Mouse (Mus musculus) CH12.LX (cell line): ENCODE results near the gene Idh1. TPM values are rescaled to one million over a fixed set of nuclear protein-coding genes. Genes with fewer than 3 reads are reported as not detected.

ENCODE experiments used
- DNase-seq: peaks from one replicate; pipeline ENCODE4 v3.0.0-alpha.2; 2013; ENCODE audit errors: extremely low read depth
- H3K27ac ChIP-seq: 2 replicates; pipeline ENCODE4 v1.5.1; 2012; ENCODE audit warnings: low read depth, mild to moderate bottlenecking, control low read depth, moderate library complexity; ENCODE audit not compliant: insufficient read depth
- H3K27me3 ChIP-seq: replicated peaks from 2 replicates; pipeline ENCODE3; 2012; ENCODE audit warnings: inconsistent platforms
- H3K36me3 ChIP-seq, 2 experiments: replicated peaks in 1 of 2; 2 replicates each; pipeline versions ENCODE3 to v1.6.1; 2012; ENCODE audit warnings: inconsistent platforms in 1 of 2, low read length in 1 of 2, mild to moderate bottlenecking in 1 of 2, mixed read lengths in 1 of 2, moderate library complexity in 1 of 2; ENCODE audit not compliant: control insufficient read depth in 1 of 2, insufficient read depth in 1 of 2
- H3K4me1 ChIP-seq, 2 experiments: 2 replicates each; pipeline ENCODE4 v1.6.1; 2012; ENCODE audit warnings: inconsistent platforms in 1 of 2, moderate library complexity in 1 of 2; ENCODE audit not compliant: insufficient read depth in 2 of 2, control insufficient read depth in 1 of 2
- H3K4me2 ChIP-seq: 2 replicates; pipeline ENCODE4 v1.6.1; 2012; ENCODE audit warnings: low read depth, mild to moderate bottlenecking, control low read depth; ENCODE audit not compliant: poor library complexity, insufficient read depth, severe bottlenecking
- H3K4me3 ChIP-seq, 3 experiments: fragments of 150-350 bp in 1 of 3; sonication (generic) in 1 of 3; replicated peaks in 1 of 3; 2 replicates each; pipeline versions ENCODE3 to v1.5.1; 2011 to 2012; ENCODE audit warnings: low read depth in 2 of 3, low read length in 2 of 3, mild to moderate bottlenecking in 2 of 3, moderate library complexity in 2 of 3, control low read depth in 1 of 3, improper control_type of control experiment in 1 of 3, inconsistent platforms in 1 of 3, mixed read lengths in 1 of 3; ENCODE audit not compliant: poor library complexity in 1 of 3
- H3K79me2 ChIP-seq: replicated peaks from 2 replicates; pipeline ENCODE4 v1.6.1; 2012; ENCODE audit warnings: mild to moderate bottlenecking, moderate library complexity; ENCODE audit not compliant: control insufficient read depth, poor library complexity, insufficient read depth, severe bottlenecking; ENCODE audit errors: extremely low read depth
- H3K9ac ChIP-seq: 2 replicates; pipeline ENCODE4 v1.6.1; 2012; ENCODE audit warnings: low read depth, mild to moderate bottlenecking, control low read depth, moderate library complexity; ENCODE audit not compliant: insufficient read depth
- H3K9me3 ChIP-seq: replicated peaks from 2 replicates; pipeline ENCODE3; 2012; ENCODE audit warnings: low read length, inconsistent platforms, mixed read lengths
- BHLHE40 ChIP-seq: IDR thresholded peaks from 2 replicates; pipeline ENCODE4 v1.6.1; 2011; ENCODE audit warnings: mild to moderate bottlenecking, low read depth, low read length, improper control_type of control experiment
- CHD1 ChIP-seq: IDR thresholded peaks from 2 replicates; pipeline ENCODE4 v1.6.1; 2012; ENCODE audit warnings: low read depth, low read length, improper control_type of control experiment, inconsistent platforms
- CHD2 ChIP-seq: IDR thresholded peaks from 2 replicates; pipeline ENCODE4 v1.6.1; 2011; ENCODE audit warnings: low read length, improper control_type of control experiment
- CTCF ChIP-seq, 2 experiments: IDR thresholded peaks in 1 of 2; conservative IDR thresholded peaks in 1 of 2; 2 replicates each; pipeline ENCODE4 v1.5.1; 2011 to 2012; ENCODE audit warnings: low read depth in 2 of 2, low read length in 2 of 2, improper control_type of control experiment in 1 of 2, inconsistent platforms in 1 of 2, mild to moderate bottlenecking in 1 of 2, moderate library complexity in 1 of 2
- E2F4 ChIP-seq: IDR thresholded peaks from 2 replicates; pipeline ENCODE4 v1.6.1; 2011; ENCODE audit warnings: low read depth, low read length, improper control_type of control experiment; ENCODE audit not compliant: insufficient replicate concordance
- ELF1 ChIP-seq: IDR thresholded peaks from 2 replicates; pipeline ENCODE4 v1.6.1; 2014; ENCODE audit warnings: low read depth, mild to moderate bottlenecking, inconsistent platforms, low read length, improper control_type of control experiment
- EP300 ChIP-seq: IDR thresholded peaks from 2 replicates; pipeline ENCODE4 v1.6.1; 2011; ENCODE audit warnings: low read length, improper control_type of control experiment
- ETS1 ChIP-seq: conservative IDR thresholded peaks from 2 replicates; pipeline ENCODE4 v1.6.1; 2012; ENCODE audit warnings: low read depth, mild to moderate bottlenecking, inconsistent platforms, low read length, improper control_type of control experiment, moderate library complexity
- GABPA ChIP-seq: IDR thresholded peaks from 2 replicates; pipeline ENCODE4 v1.6.1; 2012; ENCODE audit warnings: low read depth, low read length, improper control_type of control experiment, inconsistent platforms; ENCODE audit not compliant: insufficient replicate concordance
- HCFC1 ChIP-seq: IDR thresholded peaks from 2 replicates; pipeline ENCODE4 v1.6.1; 2012; ENCODE audit warnings: low read depth, mild to moderate bottlenecking, inconsistent platforms, low read length, improper control_type of control experiment
- IRF4 ChIP-seq: IDR thresholded peaks from 2 replicates; pipeline ENCODE4 v1.6.1; 2014; ENCODE audit warnings: low read depth, mild to moderate bottlenecking, inconsistent platforms, low read length, improper control_type of control experiment
- JUN ChIP-seq: IDR thresholded peaks from 2 replicates; pipeline ENCODE4 v1.6.1; 2011; ENCODE audit warnings: low read depth, mild to moderate bottlenecking, low read length, improper control_type of control experiment, moderate library complexity; ENCODE audit not compliant: insufficient read depth
- JUND ChIP-seq: conservative IDR thresholded peaks from 2 replicates; pipeline ENCODE4 v1.6.1; 2011; ENCODE audit warnings: low read depth, low read length, improper control_type of control experiment
- KAT2A ChIP-seq: IDR thresholded peaks from 2 replicates; pipeline ENCODE4 v1.6.1; 2012; ENCODE audit warnings: low read length, improper control_type of control experiment, inconsistent platforms; ENCODE audit not compliant: insufficient replicate concordance
- MAFK ChIP-seq: IDR thresholded peaks from 2 replicates; pipeline ENCODE4 v1.6.1; 2011; ENCODE audit warnings: low read length, improper control_type of control experiment; ENCODE audit not compliant: insufficient replicate concordance
- MAX ChIP-seq: IDR thresholded peaks from 2 replicates; pipeline ENCODE4 v1.6.1; 2011; ENCODE audit warnings: low read length, improper control_type of control experiment
- MAZ ChIP-seq: IDR thresholded peaks from 2 replicates; pipeline ENCODE4 v1.6.1; 2012; ENCODE audit warnings: low read depth, mild to moderate bottlenecking, inconsistent platforms, low read length, improper control_type of control experiment, moderate library complexity
- MEF2A ChIP-seq: IDR thresholded peaks from 2 replicates; pipeline ENCODE4 v1.6.1; 2014; ENCODE audit warnings: low read depth, mild to moderate bottlenecking, inconsistent platforms, low read length, improper control_type of control experiment, borderline replicate concordance
- MXI1 ChIP-seq: IDR thresholded peaks from 2 replicates; pipeline ENCODE4 v1.6.1; 2011; ENCODE audit warnings: mild to moderate bottlenecking, low read depth, low read length, improper control_type of control experiment
- MYC ChIP-seq: IDR thresholded peaks from 2 replicates; pipeline ENCODE4 v1.6.1; 2011; ENCODE audit warnings: low read depth, mild to moderate bottlenecking, improper control_type of control experiment, low read length
- NELFE ChIP-seq: IDR thresholded peaks from 2 replicates; pipeline ENCODE4 v1.6.1; 2011; ENCODE audit warnings: low read depth, low read length, improper control_type of control experiment
- NRF1 ChIP-seq: IDR thresholded peaks from 2 replicates; pipeline ENCODE4 v1.6.1; 2014; ENCODE audit warnings: low read depth, mild to moderate bottlenecking, inconsistent platforms, low read length, improper control_type of control experiment, moderate library complexity
- PAX5 ChIP-seq: IDR thresholded peaks from 2 replicates; pipeline ENCODE4 v1.6.1; 2012; ENCODE audit warnings: low read length, inconsistent platforms, mixed read lengths
- POLR2A ChIP-seq: IDR thresholded peaks from 2 replicates; pipeline ENCODE4 v1.6.1; 2011; ENCODE audit warnings: low read depth, mild to moderate bottlenecking, improper control_type of control experiment, low read length
- POLR2AphosphoS2 ChIP-seq: IDR thresholded peaks from 2 replicates; pipeline ENCODE4 v1.6.1; 2011; ENCODE audit warnings: low read depth, low read length, improper control_type of control experiment
- RAD21 ChIP-seq: IDR thresholded peaks from 2 replicates; pipeline ENCODE4 v1.6.1; 2011; ENCODE audit warnings: low read depth, mild to moderate bottlenecking, low read length, improper control_type of control experiment, moderate library complexity
- RCOR1 ChIP-seq: conservative IDR thresholded peaks from 2 replicates; pipeline ENCODE4 v1.6.1; 2012; ENCODE audit warnings: low read depth, mild to moderate bottlenecking, inconsistent platforms, low read length, improper control_type of control experiment
- SIN3A ChIP-seq: IDR thresholded peaks from 2 replicates; pipeline ENCODE4 v1.6.1; 2012; ENCODE audit warnings: low read length, improper control_type of control experiment, inconsistent platforms
- SMC3 ChIP-seq: IDR thresholded peaks from 2 replicates; pipeline ENCODE4 v1.6.1; 2011; ENCODE audit warnings: low read depth, low read length, improper control_type of control experiment
- TBP ChIP-seq: conservative IDR thresholded peaks from 2 replicates; pipeline ENCODE4 v1.6.1; 2011; ENCODE audit warnings: low read depth, low read length, improper control_type of control experiment
- TCF12 ChIP-seq: IDR thresholded peaks from 2 replicates; pipeline ENCODE4 v1.6.1; 2014; ENCODE audit warnings: low read depth, mild to moderate bottlenecking, inconsistent platforms, low read length, improper control_type of control experiment
- UBTF ChIP-seq: IDR thresholded peaks from 2 replicates; pipeline ENCODE4 v1.6.1; 2012; ENCODE audit warnings: low read depth, mild to moderate bottlenecking, inconsistent platforms, low read length, improper control_type of control experiment, moderate library complexity
- USF1 ChIP-seq: IDR thresholded peaks from 2 replicates; pipeline ENCODE4 v1.6.1; 2014; ENCODE audit warnings: low read depth, mild to moderate bottlenecking, inconsistent platforms, low read length, improper control_type of control experiment
- USF2 ChIP-seq: conservative IDR thresholded peaks from 2 replicates; pipeline ENCODE4 v1.6.1; 2011; ENCODE audit warnings: low read depth, low read length, improper control_type of control experiment
- ZC3H11A ChIP-seq: IDR thresholded peaks from 2 replicates; pipeline ENCODE4 v1.6.1; 2012; ENCODE audit warnings: low read depth, mild to moderate bottlenecking, inconsistent platforms, low read length, improper control_type of control experiment
- ZKSCAN1 ChIP-seq: IDR thresholded peaks from 2 replicates; pipeline ENCODE4 v1.6.1; 2012; ENCODE audit warnings: low read depth, inconsistent platforms, low read length, improper control_type of control experiment, borderline replicate concordance
- ZMIZ1 ChIP-seq: IDR thresholded peaks from 2 replicates; pipeline ENCODE4 v1.6.1; 2012; ENCODE audit warnings: low read depth, mild to moderate bottlenecking, inconsistent platforms, low read length, improper control_type of control experiment
- ZNF384 ChIP-seq: IDR thresholded peaks from 2 replicates; pipeline ENCODE4 v1.6.1; 2012; ENCODE audit warnings: low read depth, low read length, improper control_type of control experiment, inconsistent platforms
- dilution Hi-C: fragments of 300-500 bp; cut with MboI; formaldehyde crosslinking; loops from 2 replicates; pipeline ENCODE4 v1.14.3; 2020; ENCODE audit warnings: low sequenced_read_pairs; ENCODE audit not compliant: extremely low pct_unique_long_range_greater_than_20kb, extremely low pct_ligation_motif_present
- in situ Hi-C: fragments of 300-500 bp; cut with MboI; formaldehyde crosslinking; loops from 3 replicates; pipeline ENCODE4 v1.14.3; 2019; ENCODE audit warnings: low sequenced_read_pairs, low pct_ligation_motif_present, low pct_unique_long_range_greater_than_20kb, mixed read lengths
- polyA plus RNA-seq: library from polyadenylated mRNA; unstranded; fragments of >175 nt; gene quantifications from 2 replicates; pipeline ENCODE4 v1.2.1, GENCODE M21; 2012; ENCODE audit warnings: low read depth; ENCODE audit not compliant: insufficient read length
- total RNA-seq, 2 experiments: library from RNA; depleted of rRNA; stranded (reverse); fragments of 300-350 nt in 1 of 2; fragments of >200 nt in 1 of 2; gene quantifications; 2 replicates each; pipeline ENCODE4 v1.2.3; 2012 to 2014

Idh1 gene
- total RNA-seq (2012; rRNA removed), result 8.1 and 9.3 TPM in 2 replicates
- 20.6 and 23.4 TPM in 2 replicates for total RNA-seq (2014; rRNA removed)
- 11.1 and 11.2 TPM in 2 replicates for polyA plus RNA-seq

DNA sequence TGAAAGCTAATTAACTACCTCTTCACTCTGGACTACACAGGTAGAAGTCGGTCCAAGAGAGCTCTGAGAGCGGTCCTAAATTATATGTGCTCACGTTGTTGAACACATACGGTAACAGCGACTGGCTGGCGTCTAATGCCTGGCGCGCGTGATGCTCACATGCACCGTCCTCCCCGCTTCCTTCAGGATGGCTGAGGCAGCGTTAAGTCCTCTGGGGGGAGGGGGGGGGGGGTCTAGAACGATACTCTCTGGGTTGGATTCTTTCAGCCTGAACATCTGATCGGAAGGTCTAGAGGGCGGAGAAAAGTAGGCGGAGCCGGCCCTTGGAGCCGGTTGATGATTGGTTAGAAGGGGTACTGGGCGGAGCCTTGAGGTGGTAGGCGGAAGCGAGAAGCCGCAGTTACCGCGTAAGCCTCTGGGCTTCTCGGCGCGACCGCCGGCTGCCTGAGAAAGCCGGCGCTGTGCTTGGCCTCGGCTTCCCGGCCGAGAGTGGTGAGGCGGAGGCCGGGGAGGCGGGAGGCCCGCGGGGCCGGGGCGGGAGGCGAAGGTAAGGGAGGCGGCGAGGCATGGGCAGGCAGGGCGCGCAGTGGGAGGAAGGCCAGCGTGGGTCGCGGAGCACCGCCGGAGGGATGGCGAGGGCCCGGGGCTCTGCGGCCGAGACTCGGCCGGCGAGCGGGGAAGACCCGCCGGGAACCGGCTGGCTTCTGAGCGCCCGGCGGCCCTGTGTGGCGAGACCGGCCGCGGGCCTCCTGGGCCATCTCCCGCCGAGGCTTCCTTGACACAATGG, at the start of gene Idh1, which contains the start of gene Pikfyve:
Gene Idh1, minus strand, starts transcription at position 214 of the 787 bp plus-strand sequence.
Gene Pikfyve, plus strand, starts transcription at position 397 of the 787 bp plus-strand sequence.
- H3K9ac ChIP-seq, result peak within 1 kb of the TSS; percentile 72
- peak; percentile 97 for DNase-seq
- H3K4me2 ChIP-seq, result peak within 1 kb of the TSS; percentile 99
- TF ChIP-seq ZKSCAN1 (no peak), MAZ (peak; percentile 94), MAX (peak; percentile 5; the same call in 1 of the 2 replicates), RAD21 (no peak), KAT2A (peak; percentile 56; the same call in 1 of the 2 replicates), ZC3H11A (no peak), SMC3 (no peak), USF2 (no peak), POLR2A (peak; percentile 97), BHLHE40 (peak; percentile 97), EP300 (no peak), MAFK (0 out of 2 replicates have a peak, but pooled peaks have one; percentile 51), TCF12 (peak; percentile 86), ETS1 (peak; percentile 87), SIN3A (peak; percentile 98), PAX5 (no peak), JUN (no peak), HCFC1 (peak; percentile 83), IRF4 (peak; percentile 54), MXI1 (peak; percentile 84), ELF1 (peak; percentile 94), CTCF (conservative IDR thresholded peaks at IDR 0.05 in 1 of 2, IDR thresholded peaks at IDR 0.05 in 1 of 2; ENCODE audit: low read depth in 2 of 2, low read length in 2 of 2) (no peak), UBTF (peak; percentile 90; the same call in 1 of the 2 replicates), NELFE (peak; percentile 91), ZNF384 (no peak), RCOR1 (0 out of 2 replicates have a peak, but pooled peaks have one; percentile 40), NRF1 (no peak), MEF2A (peak; percentile 37; the same call in 1 of the 2 replicates), ZMIZ1 (peak; percentile 73), TBP (peak; percentile 76), E2F4 (no peak), CHD1 (no peak), GABPA (no peak), JUND (no peak), USF1 (peak; percentile 71), MYC (no peak), POLR2AphosphoS2 (no peak), CHD2 (peak; percentile 89)
- TF ChIP-seq, all 38 proteins: peak for 21
- Histone ChIP-seq H3K27ac (peak within 1 kb of the TSS; percentile 23; the same call in 1 of the 2 replicates), H3K27me3 (no peaks in the 10 kb centered on the region), H3K9me3 (no peaks in the 10 kb centered on the region), H3K4me3 (peak within 1 kb of the TSS; percentile 92 to 94 (median 93)), H3K36me3 (peaks cover 2 to 13% of the 10 kb centered on the region in 2 experiments), H3K79me2 (peaks cover 15% of the 10 kb centered on the region), H3K4me1 (peaks cover 2 to 28% of the 10 kb centered on the region in 2 experiments; a peak in 2 of 4 replicates)
- dilution Hi-C loops (no loop called here), in situ Hi-C loops (no loop called here)
